Mouse (Mus musculus) kidney, postnatal 10 days (tissue): Measurements from ENCODE around the gene Cox8b.

Experiments
- DNase-seq: peaks from one replicate; pipeline ENCODE4 v3.0.0; 2021; ENCODE audit warnings: mixed read lengths

Cox8b gene

DNA sequence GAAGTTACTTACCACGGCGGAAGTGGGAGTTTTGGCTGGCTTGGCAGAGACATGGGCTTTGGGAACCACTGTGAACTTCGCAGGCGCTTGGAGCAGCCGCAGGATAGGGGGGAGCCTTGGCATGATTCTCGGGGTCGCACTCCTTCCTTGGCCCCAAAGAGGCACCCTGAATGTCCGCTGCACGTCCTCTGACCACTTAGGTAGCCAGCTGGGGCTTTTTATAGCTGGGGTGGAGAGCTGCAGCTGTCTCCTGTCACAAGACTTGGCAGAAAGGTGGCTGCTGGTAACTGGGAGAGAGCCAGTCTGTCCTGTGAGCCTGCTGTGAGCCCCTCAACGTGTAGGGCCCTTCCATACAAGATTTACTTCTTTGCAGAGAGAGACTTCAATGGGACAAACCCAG, at the start of gene Cox8b:
TSS of gene Cox8b (minus strand) at position 227 of the 400 bp plus-strand sequence.
- no peak for DNase-seq

DNA sequence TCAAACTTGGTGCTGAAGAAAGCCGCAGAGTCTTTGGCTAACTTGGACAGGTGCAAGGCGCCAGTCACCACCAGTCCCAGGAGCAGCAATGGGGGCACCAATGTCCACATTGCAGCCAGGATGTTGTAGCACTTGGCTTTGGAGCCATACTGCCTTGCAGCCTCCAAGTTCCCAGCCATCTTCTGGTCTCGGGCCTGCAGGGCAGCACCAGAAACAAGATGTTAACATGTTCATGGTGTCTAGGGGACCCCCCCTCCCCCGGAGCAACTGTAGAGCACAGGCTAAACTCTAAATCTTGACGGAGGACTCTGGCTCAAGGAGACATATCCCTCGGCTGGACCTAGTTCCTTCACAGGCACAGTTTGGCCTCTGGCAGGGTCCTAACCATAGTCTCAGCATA, 49.0 kb upstream of the Cox8b start:
- DNase-seq = no peak

DNA sequence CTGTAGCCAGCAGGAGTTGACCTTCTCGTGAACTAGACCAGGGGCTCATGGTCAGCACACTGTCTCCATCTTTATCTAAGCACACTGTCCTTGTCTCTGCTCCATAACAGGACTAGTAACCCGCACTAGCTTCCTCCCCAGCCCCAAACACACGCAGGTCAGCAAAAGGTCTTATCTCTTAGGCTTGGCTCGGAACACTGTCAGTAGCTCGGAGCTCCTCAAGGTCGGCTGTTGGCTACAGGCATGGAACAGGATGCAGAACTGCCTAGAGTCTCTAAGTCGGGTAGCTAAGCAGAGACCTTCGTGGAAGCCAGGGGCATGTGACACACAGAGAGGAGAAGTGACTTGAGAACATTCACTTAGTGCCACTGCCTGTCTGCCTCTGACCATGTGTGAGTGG, 47.9 kb upstream of the Cox8b start:
- no peak for DNase-seq

- DNase-seq = no peak
Observed at GRCm38 (mm10) chr7:140946980-140947379, 46.7 kb upstream of the Cox8b start.

DNA sequence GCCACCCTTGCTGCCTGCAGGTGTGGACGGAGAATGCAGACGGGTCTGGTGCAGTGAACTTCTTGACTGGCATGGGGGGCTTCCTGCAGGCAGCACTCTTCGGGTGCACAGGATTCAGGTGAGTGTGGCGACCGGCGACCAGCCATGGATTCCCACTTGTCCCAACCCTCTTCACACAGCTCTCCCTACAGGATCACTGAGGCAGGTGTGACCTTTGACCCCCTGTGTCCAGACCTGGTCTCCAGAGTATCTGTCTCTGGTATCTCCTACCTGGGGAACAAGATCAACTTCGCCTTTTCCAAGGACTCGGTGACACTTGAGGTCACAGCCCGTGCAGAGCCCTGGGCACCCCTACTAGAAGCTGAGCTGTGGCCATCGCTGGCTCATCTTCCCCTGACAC, 46.1 kb upstream of the Cox8b start:
- no peak for DNase-seq

GRCm38 (mm10) chr7:140945247-140945646, 45.0 kb upstream of the Cox8b start:
- DNase-seq = no peak

DNA sequence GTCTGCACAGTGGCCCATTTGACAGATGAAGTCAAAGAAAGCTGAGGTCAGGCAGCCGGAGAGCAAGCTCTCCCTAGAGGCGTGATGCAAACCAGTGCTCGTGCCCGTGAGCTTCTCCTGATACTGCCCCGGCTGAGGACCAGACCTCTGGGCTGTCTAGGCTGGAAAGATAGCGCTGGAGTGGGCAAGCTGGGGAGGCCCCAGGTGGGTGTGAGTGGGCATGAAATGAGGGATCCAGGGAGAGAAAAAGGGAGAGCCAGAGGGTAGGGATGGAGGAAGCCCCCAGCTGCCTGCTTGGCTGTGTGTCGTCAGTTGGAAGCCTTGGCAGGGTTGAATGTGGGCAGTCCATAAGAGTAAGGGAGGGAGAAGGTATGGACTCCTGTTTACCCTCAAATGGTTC, 44.0 kb upstream of the Cox8b start:
- no peak for DNase-seq

DNA sequence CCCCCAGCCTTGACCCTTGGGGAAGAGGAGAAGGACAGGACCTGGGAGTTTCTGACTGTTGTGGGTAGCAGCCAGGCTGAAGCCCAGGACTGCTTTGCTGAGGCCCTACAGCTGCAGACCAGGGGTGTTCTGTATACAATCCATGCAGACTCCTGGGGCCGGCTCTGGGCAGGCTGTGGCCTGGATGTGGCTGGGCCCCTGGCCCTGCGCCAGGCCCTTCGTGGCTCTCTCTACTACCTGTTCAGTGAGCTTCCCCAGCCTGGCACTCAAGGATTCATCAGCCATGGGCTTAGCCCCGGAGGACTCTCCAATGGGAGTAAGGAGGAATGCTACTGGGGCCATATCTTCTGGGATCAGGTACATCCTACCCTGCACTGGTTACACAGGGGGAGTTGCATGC, 43.1 kb upstream of the Cox8b start:
- no peak for DNase-seq

- no peak for DNase-seq
Observed at GRCm38 (mm10) chr7:140942811-140943210, 42.6 kb upstream of the Cox8b start.

DNA sequence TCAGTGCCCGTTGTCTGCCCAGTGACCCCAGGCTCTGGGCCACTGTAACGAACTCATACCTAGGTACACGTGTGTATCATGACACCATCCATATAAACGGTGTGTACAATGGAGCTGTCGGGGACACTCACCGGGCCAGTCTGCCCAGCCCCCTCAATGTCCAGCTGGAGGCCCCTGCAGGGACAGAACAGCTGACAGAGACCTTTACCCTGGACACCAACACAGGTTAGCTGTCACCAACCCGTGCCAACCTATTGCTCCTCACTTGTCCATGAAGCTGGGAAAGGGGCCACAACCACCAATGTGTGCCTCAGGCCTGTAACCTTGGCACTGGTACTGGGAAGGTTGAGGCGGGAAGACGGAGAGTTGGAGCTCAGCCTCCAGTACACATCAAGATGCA, 42.1 kb upstream of the Cox8b start:
- DNase-seq = peak; percentile 40

DNA sequence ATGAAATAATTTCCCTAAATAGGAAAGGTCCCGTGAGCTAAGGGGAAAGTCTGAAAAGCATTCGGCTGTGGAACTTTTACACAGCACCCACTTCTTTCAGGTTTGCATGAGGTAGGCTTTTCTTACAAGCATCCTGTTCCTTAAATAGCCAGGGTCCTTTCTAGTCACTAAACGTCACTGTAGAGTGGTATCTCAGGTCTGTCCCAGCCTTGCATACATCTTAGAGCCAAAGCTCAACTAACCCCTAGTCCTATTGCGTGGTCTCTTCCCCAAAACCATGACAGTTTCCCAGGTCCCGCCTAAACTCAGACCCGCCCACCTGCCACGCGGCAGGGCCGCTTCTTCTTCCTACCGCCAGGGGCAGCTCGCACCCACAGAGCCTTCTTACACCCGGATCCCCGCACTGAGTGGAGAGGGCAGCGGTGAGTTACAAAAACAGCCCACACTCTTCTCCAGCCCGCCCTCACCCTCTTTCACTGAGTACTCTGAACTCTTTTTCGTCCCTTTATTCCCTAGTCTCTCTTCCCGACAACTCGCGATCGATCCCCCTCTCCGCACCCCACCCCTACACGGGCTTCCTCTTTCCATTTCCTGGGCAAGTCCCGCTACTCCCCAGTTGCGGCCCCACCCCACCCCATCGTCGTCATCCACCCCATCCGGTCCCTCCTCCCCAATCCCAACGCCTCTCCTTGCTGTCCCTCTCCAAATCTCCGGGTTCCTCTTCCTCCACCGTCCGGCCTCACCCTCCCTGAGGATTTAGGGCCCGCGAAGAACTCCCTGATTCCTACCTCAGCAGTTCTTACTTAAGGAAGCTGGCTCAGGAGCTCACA, 41.2 kb upstream of the Cox8b start, which contains the start of gene Pgghg:
TSS of gene Pgghg (plus strand) at position 170 of the 830 bp plus-strand sequence.
- peak; percentile 93 for DNase-seq

DNA sequence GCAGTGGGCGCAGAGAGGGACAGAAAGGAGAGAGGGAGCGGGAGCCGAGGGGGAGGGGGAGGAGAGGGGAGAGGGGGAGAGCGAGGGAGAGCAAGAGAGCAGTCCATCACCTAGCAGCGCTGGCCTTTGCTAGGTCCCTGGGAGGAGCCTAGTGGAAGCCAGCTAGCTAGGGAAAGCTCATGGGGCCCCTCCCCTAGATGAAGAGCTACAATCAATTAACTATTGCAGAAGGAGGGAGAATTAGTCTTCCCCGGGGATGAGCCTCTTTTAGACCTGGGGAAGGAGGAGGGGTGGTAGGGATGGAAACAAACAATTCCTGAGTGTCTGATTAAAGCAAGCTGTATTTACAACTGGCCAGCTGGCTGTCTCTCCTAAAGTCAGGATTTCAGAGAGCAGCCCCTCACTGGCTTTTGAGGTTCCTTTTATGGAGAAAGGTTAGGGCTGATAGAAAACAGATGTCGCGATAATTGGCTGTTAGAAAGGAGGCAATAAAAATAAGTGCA, 39.5 kb upstream of the Cox8b start:
- DNase-seq = peak; percentile 58

DNA sequence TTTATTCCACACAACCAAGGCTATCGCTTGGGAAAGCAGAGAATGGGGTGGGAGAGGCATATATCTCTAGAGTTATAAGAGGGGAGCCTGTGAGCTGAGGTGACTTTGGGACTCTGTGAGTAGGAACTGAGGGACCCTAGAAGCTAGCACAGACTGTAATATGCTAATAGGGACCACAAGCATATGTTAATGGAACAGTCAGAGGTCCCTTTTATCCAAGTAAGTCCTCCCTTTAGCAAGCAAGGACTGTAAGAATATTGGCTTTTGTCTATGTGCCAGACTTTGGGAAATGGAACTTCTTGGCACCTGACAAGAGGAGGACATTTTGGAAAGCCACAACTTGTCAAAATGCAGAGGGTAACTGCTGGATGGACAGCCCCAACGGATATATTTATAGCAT, 38.6 kb upstream of the Cox8b start:
- DNase-seq = no peak

DNA sequence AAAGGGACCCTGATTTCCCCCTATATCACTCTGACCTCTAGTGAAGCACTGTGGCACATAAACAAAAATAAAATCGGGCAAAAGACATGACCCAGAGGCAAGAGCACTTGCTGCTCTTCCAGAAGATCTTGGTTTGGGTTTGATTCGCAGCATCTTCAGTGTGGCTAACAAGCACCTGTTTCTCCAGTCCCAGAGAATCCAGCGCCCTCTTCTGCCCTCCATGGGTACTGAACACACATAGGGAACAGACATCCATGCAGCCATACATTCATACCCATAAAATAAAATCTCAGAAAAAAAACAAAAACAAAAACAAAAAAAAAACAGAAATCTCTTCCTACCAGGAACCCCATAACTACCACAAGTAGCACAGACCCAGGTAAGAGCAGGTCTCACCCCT, 38.2 kb upstream of the Cox8b start:
- DNase-seq = peak; percentile 23

DNA sequence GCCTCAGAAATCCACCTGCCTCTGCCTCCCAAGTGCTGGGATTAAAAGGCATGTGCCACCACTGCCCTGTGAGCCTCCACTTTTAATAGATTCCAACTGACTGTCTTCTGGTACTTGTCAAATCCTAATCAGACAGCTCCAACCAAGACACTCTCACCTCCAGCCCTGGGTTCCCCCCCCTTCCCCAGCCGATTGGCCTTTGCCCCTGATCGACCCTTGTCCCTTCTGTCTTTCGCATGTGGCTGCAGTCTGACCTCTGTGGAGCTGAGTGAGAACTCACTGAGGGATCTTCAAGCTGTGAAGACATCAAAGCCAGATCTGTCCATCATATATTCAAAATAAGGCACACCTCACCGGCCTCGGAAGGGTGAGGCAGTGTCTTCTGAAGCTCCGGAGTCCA, 26.9 kb upstream of the Cox8b start:
- DNase-seq = no peak

GRCm38 (mm10) chr7:140923070-140923775, 23.0 kb upstream of the Cox8b start:
- DNase-seq = no peak

- peak; percentile 87 for DNase-seq
Observed at GRCm38 (mm10) chr7:140922398-140923069, 22.3 kb upstream of the Cox8b start.

GRCm38 (mm10) chr7:140921225-140921975, 21.2 kb upstream of the Cox8b start:
- no peak for DNase-seq

DNA sequence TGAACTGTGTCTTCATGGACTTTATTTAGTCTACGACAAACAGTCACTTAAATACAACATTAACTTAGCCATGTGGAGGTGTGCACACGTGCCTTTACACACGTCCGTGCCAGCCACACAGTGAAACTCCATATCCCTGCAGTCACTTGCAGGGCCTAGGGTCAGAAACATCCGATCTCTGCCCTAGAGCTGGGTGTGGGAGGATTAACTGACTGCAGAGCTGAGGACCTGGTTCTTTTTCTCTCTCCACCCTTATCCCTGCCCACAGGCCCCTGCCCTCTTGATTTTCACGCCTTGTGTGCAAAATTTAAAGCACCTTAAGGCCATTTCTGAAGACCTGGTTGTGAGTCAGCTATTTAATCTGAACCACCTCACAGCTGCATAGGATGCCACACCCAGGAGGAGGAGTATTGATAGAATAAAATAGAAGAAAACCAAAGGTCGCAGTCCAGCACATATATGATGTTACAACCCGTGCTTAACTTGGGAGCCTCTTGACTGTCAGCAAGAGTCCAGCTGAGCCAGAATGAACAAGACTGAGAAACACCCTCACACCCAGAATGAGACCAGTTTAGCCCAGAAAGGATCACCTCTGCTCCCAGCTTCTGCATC, 20.3 kb upstream of the Cox8b start, which contains the start of gene Nlrp6:
TSS of gene Nlrp6 (plus strand) at position 485 of the 612 bp plus-strand sequence.
- no peak for DNase-seq

GRCm38 (mm10) chr7:140919911-140920310, 19.7 kb upstream of the Cox8b start:
- no peak for DNase-seq

- no peak for DNase-seq
Observed at GRCm38 (mm10) chr7:140914031-140914690, 13.9 kb upstream of the Cox8b start.
